ENCODE assay signal across 16 mouse cellular contexts in the genomic region with DNA sequence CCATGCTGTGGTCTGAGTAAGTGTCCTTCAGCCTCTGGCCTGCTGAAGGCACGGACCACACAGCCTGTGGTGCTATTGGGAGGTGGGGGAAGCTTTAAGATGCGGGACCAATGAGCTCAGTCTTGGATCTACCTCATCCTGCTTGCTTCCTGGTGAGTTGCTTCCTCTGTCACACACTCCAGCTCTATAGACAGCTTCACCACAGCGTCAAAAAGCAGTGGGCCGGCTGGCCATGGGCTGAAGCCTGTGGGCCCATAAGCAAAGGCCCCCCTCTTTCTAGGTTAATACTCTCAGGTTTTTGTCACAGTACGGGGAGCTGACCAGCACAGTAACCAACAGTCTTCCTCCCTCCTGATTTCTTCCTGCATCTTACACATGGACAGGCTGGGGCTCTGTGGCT.
"Had no signal": no experiment of that assay in that cellular context is flagged by ENCODE, and none has a peak within 500 bp of the region (broad histone marks: within the 10 kb centered on the region; RNA-seq: fewer than 3 reads in every experiment).

No protein-coding gene starts in this region.

- H3K9me3 ChIP-seq: lung, embryonic 15.5 days; midbrain, embryonic 12.5 days; neural tube, embryonic 12.5 days; stomach, embryonic 15.5 days had no signal

- ATAC-seq: liver, postnatal 0 days had no signal

- H3K9ac ChIP-seq: liver, postnatal 0 days; lung, embryonic 15.5 days; midbrain, embryonic 12.5 days; neural tube, embryonic 12.5 days; stomach, embryonic 15.5 days had no signal

- H3K4me3 ChIP-seq: lung, embryonic 15.5 days; megakaryocyte, embryonic 14.5 days; midbrain, embryonic 12.5 days; neural tube, embryonic 12.5 days; stomach, embryonic 15.5 days had no signal

- H3K27ac ChIP-seq: lung, embryonic 15.5 days; macrophage; midbrain, embryonic 12.5 days; neural tube, embryonic 12.5 days; stomach, embryonic 15.5 days; stomach, postnatal 0 days had no signal

- H3K4me1 ChIP-seq: lung, embryonic 15.5 days; megakaryocyte, embryonic 14.5 days; neural tube, embryonic 12.5 days; stomach, embryonic 15.5 days had no signal

- H3K27me3 ChIP-seq: lung, embryonic 15.5 days; megakaryocyte, embryonic 14.5 days; neural tube, embryonic 12.5 days; stomach, embryonic 15.5 days had no signal

- H3K4me2 ChIP-seq: lung, embryonic 15.5 days; midbrain, embryonic 12.5 days; neural tube, embryonic 12.5 days; stomach, embryonic 15.5 days had no signal

- H3K36me3 ChIP-seq: lung, embryonic 15.5 days; midbrain, embryonic 12.5 days; neural tube, embryonic 12.5 days; stomach, embryonic 15.5 days had no signal

- DNase-seq: lung, adult 2 months; lung, postnatal 14 days; lung, postnatal 36 days; midbrain, embryonic 14.5 days; right cerebral cortex, postnatal 14 days; thymus, adult 2 months; thymus, postnatal 25 days; thymus, postnatal 4 days had no signal
